Mouse (Mus musculus) urinary bladder, postnatal 10 days (tissue): ENCODE data around the gene Gm19345.

ENCODE experiments used
- DNase-seq: peaks from one replicate; pipeline ENCODE4 v3.0.0; 2022; ENCODE audit warnings: low spot score

The Gm19345 gene

DNA sequence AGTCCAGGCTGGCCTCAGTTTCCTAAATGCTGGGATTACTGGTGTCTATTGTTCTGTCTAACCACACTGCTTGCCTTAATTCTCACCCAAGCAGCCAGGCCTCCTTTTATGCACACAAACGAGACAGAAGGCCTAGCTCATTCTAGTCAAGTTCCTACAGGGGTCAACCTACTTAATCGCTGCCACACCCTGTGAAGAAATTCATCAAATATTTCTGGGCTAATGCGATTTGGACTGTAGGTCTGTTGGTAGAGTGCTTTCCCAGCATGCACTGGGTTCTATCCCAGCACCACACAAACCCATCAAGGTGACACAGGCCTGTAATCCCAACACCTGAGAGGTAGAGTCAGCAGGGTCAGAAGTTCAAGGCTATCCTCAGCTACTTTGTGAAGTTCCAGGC is 22.1 kb upstream of the Gm19345 start:
- no peak for DNase-seq

DNA sequence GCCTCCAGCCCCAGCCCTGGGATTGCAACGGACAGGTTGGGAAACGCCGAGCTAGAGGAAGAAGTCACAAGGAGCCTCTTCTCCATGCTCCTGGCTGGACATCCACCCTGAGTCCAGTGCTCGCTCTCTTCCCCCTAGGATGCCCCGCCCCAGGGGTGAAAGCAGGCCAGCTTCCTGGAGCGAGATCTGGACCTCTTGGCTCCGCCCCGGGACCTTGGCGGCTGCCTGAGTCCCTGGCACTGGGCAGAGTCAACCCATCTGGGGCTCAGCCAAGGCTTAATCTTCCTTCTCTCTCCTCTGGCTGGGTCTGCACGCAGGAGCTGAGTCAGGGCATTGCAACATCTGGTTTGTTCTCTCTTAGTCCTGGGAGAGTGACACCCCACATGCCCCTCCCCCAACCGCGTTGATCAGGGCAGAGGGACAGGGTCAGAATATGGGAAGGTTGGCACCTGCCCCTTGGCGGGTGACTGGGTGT is 21.1 kb upstream of the Gm19345 start:
- DNase-seq, result no peak

DNA sequence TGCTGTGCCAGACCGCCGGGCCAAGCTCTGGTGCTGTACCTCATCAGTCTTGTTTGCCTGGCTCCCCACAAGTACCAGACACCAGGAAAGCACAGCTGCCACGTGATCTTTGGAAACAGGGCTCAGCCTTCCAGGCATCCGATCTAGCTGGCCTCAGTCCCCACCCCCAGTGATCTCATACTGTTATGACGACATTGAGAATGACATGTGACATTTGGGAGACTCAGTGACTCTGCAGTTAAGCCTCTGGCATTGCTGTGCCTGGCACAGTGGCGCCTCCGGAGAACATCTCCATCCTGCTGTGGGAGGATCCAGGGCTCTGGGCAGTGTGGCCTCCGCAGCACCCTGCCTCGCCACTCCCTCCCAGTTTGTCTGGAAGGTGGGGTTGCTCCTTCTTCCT is 20.0 kb upstream of the Gm19345 start:
- DNase-seq, result no peak

DNA sequence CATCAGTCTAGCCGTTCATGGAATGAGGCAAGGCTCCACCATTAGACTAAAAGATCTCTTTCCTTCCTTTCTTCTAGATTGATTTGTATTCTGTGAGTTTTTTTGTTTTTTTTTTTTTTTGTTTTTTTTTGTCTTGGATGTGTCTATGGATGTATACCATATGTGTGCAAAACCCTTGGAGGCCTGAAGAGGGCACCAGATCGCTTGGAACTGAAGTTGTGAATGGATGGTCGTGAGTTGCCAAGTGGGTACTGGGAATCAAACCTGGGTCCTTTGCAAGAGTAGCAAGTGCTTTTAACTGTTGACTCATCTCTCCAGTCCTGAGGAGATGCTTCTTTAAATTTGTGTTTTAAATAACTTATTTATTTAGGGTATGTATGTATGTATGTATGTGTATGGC is 17.7 kb upstream of the Gm19345 start:
- DNase-seq, result no peak

DNA sequence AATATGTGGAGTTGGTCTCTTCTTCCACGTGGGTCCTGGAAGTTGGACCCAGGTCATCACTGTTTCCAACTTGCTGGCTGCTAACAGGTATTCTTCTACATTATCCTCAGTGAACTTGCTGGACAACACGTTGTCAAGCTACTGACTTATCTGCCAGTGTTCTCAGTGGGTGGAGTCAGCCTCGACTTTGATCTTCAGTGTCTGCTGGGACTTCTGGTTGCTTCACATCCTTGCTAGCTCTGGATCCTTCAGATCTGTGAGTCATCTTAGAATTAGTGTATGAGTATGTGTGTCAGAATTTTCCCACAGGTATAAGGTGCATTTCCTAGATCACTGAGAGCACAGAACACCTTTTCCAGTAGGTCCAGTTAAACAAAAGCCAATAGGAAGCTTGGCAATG is 15.0 kb upstream of the Gm19345 start:
- no peak for DNase-seq

DNA sequence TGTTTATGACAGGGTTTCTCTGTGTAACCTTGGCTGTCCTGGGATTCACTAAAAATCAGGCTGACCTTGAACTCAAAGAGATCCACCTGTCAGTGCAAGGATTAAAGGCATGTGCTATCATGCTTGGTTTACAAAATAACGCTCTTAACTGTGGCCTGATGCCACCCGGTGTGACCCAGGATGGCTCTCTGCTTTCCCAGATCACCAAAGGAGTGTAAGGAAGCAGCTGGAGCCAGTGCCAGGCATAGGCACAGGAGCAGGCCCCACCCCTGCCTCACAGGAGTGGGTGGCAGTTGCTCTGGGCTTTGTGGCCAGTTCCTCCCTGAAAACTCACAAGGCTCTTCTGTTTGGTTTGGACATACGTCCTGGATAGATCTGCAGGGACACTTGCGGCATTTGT is 11.4 kb upstream of the Gm19345 start:
- no peak for DNase-seq

DNA sequence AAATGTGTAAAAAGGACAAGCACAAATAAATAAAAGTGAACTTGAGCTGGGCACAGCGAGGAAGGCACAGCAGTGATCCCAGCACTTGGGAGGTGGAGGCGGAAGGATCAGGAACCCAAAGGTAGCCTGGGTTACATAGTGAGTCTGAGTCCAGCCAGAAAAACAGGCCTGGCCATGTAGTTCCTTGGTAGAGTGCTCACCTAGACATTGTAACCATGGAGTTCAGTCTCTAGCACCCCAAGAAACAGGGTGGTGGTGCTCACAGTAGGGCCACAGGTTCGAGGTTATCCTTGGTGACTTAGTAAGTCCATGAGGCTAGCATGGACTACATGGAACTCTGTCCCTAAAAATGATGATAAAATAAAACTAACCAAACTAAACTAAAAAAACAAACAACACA is 10.9 kb upstream of the Gm19345 start:
- DNase-seq, result no peak

DNA sequence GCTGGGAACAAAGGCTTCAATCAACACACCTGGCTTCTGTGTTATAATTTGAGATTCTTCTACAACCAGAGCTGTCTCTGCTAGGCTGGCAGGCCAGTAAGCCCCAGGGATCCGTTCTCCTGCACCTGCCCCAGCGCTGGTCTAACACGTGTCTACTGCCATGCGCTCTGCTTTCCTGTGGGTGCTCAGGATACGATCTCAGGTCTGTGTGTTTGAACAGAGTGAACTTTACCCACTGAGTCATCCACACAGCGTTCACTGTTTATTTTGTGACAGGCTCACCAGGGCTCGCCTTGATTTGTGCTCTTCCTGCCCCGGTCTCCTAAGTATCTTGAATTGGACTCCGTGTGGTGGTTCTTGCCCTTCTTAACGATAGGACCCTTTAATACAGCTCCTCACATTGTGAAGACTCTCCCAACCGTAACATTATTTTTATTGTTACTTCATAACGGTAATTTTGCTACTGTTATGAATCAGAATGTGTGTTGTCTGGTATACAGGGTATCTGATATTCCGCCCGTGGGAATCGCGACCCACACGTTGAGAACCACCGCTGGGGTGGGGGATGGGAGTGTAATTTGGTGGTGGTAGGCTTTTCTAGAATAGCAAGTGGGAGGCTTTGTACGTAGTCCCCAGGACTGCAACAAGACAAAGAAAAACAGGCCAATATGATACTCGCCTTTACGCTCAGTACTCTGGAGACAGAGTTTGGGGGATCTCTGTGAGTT is 10.0 kb upstream of the Gm19345 start:
- no peak for DNase-seq

DNA sequence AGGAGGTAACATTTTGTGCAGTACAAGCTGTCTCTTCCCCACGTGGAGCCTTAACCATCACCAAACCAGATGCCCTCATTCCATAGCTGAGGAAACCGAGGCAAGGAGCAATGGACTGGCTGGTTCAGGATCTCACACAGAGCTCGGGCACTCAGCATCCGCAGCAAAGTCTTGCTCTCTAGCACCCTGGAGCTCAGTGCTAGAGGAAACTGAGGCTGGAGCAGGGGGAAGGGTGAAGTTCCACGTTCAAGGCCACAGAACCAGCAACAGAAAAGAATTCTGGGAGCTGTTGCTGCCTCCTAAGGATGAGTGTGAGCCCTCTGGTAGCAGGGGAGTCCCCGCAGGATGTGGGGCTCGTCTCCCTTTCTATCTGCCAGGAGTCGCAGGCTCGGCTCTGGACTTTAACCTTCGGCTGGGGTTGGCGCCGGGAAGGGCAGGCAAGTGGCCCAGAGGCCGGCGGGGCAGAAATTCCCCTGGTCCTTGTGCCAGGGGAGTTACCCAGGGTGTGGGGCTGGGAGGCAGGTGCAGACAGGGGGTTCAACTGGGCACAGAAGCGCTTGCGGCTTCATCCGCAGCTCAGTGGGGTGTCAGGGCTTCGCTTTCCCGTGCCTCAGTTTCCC is 8.8 kb upstream of the Gm19345 start:
- DNase-seq, result no peak

DNA sequence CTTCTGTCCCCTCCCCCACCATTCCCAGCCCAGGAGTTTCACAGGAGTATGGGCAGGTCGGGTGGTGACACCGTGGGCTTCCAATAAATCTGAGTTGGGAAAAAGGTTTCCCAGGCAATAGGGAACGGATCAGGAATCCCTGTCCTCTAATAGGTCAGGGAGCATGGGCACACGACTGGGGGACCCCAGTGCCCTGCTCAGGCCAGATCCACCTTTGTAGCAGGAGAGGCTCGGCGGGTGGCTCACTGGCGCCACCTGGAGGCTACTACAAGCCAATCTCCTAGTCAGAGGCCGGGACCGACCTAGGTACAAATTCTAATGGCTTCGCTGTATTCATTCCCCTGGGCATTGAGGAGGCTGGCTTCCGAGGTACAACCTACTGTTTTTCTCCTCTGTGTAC is 8.2 kb upstream of the Gm19345 start:
- no peak for DNase-seq

DNA sequence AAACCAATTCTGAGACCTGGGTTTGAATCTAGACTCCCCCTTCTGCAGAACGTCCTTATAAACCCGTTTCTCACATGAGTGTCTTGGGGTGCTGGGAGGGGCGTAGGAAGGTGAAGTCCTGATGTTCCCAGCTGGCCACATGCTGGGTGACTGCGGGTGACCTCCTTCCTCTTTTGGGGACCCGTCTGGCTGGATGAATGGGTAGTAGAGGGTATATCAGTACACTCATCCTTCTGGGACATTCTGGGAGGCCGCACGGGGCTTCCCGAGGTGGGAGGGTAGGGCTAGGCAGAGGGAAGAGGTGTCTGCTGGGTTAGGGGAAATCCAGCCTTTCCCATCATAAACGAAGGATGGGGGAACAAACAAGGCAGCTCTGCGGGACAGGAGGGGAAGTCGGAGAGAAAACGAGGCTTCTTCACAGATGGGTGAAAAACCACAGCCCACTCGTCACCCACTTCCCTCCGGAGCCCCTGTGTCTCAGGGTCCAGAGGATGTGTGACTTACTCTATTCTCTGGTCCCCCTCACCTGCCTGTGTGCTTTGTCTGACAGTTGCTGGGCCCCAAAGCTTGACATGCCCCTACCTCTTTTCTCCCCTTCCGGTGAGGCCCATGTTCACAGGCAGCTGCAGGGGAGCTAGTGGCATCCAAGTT is 7.2 kb upstream of the Gm19345 start:
- DNase-seq, result no peak

DNA sequence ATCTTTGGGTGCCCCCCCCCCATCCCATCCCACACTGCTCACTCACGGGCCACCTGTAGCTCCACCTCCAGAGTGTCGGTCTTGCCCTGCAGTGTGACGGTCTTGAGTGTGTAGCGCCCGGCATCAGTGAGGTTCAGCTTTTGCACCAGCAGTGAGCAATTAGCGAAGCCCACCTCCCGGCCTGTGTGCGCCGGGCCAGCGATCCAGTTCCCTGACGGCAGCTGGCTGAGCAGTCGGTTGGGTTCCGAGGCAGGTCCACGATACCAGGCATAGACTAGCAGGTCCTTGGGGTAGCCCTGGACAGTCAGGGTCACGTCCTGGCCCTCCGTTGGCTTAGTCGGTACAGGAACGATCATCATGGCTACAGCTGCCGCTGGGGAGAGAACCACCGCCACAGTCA is 1.7 kb downstream of the Gm19345 start:
- DNase-seq, result no peak

DNA sequence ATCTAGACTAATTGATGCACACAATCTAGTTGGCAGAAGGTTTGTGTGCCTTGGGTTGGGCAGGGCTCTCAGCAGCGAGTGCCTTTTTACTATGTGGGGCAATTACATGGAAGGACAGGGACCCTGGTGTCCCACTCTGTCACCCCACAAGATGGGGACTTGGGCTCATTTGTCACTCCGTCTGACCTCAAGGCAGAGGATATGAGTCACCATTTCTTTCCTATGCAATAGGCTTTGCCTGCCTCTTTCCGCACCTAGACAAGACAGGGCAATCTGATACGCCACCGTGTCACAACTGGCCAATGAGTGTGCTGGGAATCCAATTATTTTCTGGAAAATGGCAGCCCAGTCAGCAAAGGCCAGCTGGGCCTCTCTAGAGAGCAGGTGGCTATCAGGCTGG is 3.9 kb downstream of the Gm19345 start:
- DNase-seq, result no peak

DNA sequence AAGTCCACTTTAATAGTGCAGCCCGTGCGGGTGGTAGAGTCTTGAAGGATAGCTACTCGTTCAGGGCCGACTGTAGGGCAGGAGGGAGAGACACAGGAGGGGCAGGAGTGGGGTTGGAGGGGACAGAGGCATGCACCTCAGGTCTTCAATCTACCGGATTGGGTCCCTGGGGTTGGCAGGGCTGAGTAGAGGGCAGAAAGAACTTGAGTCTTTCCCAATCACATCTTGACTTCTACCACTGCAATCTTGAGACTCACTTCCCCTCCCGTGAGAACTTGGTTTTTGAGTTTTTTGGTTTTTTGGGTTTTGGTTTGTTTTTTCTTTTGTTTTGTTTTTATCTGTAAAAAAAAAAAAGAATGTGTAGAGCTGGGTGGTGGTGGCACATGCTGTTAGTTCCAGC is 4.5 kb downstream of the Gm19345 start:
- DNase-seq, result no peak

DNA sequence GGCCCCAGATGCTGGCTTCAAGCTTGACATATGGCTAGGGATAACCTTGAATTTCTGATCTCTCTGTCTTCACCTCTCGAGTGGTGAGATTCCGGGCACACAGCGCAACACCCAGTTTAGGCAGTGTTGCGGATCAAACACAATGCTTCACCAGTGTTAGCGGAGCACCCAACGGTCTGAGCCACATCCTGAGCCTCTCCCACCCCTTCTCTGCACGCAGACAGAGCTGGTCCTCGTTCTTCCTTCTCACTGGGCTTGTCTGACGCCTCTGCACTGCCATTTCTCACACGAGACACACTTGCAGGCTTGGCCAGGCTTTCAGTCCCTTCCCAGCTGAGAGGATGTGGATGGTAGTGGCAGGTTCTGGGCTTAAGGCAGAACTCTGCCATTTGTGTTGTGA is 7.9 kb downstream of the Gm19345 start:
- DNase-seq, result no peak

DNA sequence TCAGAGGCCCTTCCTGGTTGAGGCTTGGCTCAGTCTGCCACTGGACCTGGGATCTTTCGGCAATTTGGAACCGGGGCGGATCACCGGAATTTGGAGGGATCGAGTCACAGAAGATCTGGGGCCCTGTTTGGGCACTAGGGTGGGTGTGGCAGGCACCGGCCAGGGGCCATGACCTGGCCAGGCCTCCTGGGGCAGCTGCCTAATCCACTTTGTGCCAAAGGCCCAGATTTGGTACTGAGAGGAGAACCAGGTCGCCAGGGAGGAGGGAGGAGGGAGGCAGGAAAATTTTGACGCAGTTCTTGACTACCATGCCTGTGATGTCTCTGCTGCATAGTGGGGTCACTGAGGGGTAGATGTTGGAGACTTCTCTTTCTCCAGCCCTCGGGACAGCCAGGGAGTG is 9.4 kb downstream of the Gm19345 start, which contains the start of gene Ceacam16:
Gene Ceacam16, minus strand, starts transcription at position 101 of the 400 bp plus-strand sequence.
- no peak for DNase-seq

DNA sequence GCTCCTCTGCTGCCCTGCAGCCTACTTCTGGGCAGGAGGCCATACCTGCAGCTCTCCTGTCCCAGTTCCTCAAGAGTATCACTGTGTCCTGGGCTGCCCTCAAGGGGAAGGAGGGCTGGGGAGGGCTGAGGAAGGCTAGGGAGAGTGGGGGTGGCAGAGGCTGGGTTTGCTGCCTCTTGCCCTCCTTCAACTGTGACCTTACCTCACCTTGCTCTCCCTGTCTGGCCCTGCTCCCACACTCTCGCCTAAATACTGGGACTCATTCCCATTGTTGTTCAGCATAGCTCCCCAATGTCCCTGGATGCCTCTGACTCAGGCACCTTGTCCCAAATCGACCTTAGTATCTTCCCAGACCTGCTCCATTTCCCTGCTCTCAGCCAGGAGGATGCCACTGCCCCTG is 12.4 kb downstream of the Gm19345 start:
- no peak for DNase-seq

DNA sequence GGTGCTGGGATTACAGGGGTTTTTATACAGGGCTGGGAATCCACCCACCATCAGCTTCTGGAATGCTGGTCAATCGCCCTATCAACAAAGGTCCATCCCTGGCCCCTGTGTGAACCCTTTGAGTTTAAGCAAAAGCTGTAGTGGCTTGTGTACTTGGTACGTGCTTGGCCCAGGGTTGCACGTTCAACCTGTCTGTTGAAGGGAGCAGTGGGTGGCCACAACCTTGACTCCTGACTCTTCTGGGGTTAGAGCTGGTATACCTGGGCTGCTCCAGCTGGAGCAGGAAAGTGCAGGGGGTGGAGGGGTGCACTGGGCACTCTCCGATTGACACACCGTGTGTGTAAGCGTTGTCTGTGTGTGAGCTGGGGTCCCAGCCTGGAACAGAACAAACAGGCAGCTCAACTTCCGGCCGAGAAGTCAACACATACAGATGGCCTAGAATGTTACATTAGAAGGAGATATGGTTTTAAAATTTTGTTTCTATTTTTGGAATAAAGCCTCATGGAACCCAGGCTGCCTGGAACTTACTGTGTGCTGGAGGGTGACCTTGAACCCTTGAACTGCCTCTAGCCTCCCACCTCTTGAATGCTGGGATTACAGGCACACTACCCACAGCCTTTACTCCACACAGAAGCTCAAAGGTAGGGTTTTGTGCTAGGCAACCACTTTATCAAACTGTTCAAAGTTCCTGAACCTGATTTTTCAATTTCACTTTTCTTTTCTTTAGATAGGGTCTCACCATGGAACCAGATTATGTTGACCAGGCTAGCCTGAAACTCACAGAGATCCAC is 13.6 kb downstream of the Gm19345 start:
- no peak for DNase-seq

DNA sequence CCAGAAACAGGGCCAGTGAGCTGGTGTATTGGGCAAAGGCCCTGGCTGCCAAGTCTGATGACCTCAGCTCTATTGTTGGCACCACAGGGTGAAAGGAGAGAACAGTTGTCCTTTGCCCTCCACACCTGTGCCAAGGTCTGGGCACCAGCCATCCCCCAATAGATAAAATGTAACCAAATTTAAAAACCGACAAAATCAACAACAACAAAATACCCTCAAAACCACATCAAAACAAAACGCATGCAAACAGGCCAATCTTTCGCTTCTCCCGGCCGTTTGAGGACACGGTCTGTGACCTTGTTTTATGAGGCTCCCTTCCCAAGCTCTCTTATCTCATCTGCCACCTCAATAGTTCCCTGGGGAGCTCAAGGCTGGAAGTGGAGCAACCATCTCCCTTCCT is 14.7 kb downstream of the Gm19345 start:
- no peak for DNase-seq

DNA sequence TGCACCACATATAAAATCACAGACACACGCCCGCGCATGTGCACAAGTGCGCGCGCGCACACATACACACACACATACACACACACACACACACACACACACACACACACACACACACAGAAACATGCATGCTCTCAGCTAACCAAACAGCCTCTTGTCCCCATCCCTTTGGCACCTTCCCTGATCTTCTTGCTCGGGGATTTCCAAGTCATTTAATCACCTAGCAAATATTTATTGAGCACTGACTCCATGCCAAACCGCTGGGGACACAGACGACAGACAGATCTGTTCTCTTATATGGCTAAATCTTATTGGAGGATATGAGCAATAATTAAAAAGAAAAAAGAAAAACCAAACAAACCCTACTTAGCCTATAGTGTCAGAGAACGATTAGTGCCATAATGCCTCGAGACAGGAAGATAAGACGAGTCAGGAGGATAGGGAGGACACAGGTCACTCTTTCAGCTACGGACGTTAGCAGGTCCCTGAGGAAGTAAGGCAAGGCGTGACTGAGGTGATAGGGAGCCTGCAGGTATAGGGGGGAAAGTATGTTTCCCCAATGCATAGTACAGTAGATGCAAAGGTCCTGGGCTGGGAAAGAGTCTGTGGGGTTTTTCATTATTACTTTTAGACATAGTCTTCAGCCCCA is 16.1 kb downstream of the Gm19345 start:
- DNase-seq, result no peak

DNA sequence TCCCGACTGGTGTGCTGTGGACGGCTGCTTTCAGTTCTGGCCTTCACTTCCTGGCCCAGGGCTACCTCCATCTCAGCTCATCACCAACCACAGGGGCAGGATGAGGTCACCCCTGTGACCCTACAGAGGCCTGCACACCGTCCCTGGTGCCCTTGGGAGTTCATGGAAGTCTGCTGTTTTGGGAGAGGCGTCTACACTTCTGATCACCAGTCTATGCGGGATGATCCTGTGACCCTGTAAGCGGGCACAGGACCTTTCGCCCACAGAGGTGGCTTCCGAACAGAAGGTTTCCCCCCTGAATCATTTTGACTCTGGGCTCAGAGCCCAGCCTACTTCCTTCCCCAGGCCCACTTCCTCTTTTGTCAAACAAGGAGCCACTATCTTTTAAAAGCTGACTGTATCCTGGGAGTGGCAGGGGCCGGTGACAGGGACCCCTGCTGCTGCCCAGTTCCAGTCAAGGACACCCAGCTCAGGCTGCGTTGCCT is 19.4 kb downstream of the Gm19345 start:
- no peak for DNase-seq
